Mouse (Mus musculus) Muller cell, postnatal 12 days (primary cell): ENCODE data around the gene Pwp1.
"Not testable (repeated sequence)": the region's sequence is repeated elsewhere in the genome, so short reads cannot be mapped to it uniquely, and the experiment has no call there.

ENCODE experiments used
- DNase-seq: peaks from one replicate; pipeline ENCODE4 v3.0.0-alpha.2; 2015; ENCODE audit errors: inconsistent ontology term

Pwp1 gene

DNA sequence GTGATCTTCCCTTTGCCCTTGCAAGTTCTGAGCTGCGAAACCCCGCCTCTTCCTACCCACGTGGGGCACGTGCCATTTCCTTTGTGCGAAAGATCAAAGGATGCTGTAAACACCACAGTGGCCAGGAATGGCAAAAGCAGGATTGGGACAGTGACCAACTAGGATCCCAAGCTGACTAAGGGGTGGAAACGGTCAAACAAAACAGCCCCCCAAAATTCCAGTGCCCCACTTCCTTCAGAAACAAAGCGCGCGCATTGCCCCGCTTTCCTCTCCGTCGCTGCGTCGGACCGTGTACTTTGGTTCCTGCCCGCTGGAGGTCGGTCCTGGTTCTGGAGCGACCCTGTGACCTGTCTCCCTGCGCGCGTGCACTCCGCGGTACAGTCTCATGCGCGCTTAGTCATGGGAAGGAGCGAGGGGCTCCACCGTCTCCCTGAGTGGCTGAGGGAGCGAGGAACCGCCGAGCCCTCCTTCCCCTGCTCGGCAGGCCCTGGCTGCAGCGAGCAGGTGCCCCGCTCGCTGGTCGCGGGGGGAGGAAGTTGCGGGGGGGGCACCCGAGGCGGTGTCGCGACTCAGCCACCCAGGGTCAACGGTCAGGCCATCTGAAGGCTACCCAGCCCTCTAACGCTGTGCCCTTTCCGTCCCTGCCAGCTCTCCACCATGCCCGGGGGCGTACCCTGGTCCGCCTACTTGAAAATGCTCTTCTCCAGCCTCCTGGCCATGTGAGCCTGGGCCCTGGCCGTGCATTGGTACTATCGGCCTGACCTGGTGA lies at the start of gene Pwp1:
Gene Pwp1, plus strand, starts transcription at position 410 of the 769 bp plus-strand sequence.
- peak; percentile 33 for DNase-seq

DNA sequence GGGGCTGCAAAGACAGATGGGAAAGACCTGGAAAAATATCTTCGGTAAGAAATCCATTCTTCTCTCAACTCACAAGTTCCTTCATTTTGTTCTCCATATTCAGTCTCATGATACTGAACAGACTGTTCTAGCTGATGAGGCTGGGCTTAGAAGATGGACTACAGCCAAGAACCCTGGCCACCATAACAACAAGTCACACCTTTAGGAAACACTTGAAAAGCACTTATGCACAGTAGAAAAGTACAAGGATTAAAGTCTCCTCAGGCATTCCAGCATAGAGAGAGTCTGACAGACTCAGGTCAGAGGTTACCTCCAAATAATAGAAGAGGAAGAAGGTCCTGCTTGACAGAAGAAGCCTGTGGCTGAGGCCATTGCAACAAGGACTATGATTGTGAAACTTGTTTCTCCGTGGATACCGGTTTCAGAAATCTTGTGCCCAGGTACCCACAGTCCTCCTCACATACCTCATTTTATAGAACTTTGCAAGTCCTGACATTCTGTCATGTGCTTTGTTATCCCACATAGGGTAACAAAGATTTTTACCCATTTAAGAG lies 7.1 kb upstream of the Pwp1 start:
- DNase-seq: not testable (repeated sequence)

DNA sequence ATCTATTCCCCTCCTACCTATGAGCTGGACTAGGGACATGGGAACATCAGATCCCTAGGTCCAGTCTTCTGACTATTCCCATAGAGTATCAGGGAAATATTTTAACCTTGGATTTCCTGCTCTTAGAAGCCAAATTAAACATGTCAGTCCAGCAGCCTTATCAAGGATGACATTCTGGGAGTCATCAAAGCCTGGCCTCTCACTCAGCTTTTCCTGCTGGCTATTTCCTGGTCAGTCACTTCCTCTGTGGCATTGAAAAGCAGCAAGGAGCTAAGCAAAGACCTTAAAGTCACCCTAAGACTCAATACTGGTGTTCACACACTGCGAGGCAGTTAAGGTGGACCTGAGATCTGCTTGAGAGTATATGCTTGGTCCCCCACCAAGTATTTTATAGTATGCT lies 5.5 kb upstream of the Pwp1 start:
- DNase-seq: not testable (repeated sequence)

DNA sequence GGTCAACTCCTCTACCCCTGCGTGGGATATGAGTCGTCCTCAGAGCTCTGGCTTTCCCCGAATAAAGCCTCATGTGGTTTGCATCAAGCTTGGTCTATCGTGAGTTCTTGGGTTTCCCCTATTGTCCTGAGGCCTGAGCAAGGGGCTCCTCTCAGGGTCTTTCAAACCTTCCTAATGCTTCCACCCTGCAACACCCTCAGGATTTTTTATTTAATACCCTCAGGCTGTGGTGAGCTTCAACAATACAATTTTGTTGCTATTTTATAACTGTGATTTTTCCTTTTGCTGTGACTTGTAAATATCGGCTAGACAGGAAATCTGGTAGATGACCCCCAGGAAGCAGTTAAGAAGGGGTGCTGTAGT lies 591 bp upstream of the Pwp1 start:
- DNase-seq: not testable (repeated sequence)

DNA sequence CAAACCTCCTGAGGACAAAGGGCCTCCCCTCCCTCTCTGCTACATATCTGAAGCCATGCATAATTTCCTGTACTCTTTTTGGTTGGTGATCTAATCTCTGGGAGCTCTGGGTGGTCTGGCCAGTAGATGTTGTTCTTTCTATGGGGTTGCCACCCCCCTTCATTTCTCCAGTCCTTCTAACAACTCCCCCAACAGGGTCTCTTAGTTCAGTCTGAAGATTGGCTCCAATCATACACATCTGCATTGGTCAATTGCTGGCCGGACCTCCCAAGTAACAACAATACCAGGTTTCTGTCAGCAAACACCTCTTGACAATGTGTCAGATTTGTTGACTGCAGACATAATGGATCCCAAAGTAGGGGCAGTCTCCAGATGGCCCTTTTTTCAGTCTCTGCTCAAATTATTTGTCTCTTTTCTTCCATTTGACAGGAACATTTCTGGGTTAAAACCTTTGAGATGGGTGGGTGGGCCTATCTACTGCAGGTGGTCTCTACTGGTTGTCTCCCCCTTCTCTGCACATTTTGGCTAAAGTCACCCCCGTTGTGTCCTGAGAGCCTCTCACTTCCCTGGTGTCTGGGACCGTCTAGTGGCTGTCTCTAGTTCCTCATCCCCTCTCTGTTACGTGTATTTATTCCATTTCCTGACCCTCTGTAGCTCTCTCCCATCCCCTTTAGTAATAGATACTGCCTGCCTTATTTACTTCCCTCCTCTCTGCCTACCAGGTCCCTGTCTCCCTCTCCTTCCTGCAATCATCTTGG lies 17.0 kb downstream of the Pwp1 start:
- DNase-seq: no peak

DNA sequence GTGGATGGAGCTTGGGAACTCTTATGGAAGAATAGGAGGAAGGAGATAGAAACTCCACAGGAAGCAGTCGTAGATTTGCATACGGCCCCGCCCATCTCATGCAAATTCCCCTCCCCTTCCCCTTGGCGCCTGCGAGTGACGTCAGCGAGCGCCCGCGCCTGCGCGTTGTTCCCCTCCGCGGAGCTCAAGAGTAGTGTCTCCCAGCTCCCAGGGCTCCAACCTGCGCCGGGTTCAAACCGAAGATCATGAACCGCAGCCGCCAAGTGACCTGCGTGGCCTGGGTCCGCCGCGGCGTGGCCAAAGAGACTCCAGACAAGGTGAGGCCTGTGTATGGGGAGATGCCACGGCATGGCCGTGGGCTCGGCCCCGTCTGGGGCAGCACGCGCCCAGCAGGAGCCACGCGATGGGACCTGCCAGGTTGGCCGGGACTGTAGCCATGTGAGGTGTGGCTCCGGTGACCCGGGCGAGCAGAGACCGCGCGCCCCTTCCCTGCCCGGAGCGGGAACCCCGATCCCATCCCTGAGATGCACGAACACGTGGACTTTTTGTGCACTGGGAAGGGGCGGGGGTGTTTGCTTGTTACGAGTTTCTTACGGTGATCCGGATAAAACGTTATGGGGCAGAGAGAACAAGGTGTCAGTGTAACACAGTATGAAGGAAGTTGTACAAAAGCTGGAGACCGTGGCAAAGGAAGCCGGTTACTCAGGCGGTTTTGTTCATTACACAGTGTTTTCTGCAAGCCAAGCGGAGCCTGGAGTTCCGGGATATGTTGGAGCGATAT lies 42.6 kb downstream of the Pwp1 start:
- peak; percentile 95 for DNase-seq

DNA sequence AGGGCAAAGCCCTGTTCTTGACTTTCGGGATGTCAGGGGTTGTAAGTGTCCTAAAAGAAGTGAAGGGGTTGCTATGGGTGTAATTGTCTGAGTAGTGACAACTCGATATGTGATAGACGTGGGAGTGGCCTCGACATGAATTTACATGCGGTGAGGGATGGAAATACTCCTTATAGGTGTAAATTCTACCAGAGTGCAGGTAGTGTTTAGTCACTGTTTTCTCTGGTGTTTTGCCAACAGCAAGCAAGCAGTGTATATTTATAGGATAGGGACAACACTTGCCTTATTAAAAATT lies 43.1 kb downstream of the Pwp1 start:
- DNase-seq: no peak

DNA sequence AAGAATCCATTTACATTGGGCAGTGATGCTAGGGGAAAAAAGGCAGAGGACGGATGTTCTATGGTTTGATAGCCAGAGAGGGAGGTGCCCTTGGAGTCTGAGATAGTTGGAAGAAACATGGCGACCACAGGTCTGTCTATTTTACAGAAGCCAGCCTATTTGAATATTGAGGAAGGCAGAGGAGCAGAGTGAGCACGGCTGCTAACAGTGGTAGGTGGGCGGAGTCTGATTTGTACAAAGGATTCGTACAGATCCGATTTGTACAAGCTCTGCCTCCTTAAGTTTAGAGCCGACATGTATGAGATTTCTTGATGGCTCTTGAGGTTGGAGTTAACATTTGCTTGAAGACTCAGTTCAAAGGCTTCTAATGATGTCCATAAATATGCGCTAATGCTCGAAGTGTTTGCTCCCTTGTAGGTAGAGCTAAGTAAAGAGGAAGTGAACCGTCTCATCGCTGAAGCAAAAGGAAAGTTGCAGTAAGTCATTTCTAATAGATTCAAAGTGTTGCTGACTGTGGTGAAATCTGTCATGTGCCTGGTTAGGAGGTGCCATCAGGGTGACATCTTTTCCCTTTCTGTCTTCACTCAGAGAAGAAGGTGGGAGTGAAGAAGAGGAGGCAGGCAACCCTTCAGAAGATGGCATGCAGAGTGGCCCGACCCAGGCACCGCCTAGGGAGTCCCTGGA lies 44.7 kb downstream of the Pwp1 start:
- no peak for DNase-seq

DNA sequence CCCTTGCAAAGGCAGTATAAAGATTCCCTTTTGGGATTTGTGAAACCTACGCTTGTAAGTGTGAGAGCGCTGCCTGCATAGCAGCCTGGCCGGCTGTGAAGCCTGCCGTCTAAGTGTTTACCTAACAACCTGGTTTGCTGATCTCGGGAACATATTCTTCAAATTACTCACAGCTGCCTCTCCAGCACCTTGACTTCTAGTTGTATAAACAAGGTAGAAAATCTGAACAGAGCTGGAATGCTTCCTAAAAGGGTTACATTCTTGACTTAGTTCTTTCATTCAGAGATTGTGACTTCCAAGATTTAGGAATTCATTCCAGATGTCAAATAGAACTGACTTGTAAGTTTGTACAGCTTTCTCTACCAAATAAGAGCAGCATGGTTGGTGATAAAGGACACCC lies 46.5 kb downstream of the Pwp1 start:
- DNase-seq: no peak

DNA sequence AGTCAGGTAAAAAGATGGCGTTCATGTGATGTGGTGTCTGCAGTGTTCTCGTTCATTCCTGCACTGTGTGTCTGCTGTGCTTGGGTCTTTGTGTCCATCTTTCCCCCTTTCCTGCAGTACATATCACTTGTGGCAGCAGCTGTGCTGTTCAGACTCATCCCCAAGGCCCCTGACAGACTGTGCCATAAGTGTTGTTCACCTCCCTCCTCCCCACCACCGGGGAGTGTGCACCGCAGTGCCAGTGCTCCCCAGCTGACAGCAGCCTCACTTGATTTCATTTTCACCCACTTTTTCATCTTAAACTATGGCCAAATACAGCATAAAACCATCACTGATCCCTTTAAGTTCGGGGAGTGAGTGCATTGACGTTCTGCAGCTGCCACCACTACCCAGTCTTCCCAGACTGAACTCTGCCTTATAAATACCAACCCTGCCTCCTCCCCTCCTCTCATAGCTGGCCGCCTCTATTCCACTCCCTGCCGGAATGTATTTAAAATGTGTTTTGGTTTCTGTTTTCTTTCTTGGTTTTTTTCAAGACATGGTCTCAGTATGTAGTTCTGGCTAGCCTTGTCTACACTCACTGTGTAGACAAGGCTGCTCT lies 50.7 kb downstream of the Pwp1 start:
- no peak for DNase-seq

DNA sequence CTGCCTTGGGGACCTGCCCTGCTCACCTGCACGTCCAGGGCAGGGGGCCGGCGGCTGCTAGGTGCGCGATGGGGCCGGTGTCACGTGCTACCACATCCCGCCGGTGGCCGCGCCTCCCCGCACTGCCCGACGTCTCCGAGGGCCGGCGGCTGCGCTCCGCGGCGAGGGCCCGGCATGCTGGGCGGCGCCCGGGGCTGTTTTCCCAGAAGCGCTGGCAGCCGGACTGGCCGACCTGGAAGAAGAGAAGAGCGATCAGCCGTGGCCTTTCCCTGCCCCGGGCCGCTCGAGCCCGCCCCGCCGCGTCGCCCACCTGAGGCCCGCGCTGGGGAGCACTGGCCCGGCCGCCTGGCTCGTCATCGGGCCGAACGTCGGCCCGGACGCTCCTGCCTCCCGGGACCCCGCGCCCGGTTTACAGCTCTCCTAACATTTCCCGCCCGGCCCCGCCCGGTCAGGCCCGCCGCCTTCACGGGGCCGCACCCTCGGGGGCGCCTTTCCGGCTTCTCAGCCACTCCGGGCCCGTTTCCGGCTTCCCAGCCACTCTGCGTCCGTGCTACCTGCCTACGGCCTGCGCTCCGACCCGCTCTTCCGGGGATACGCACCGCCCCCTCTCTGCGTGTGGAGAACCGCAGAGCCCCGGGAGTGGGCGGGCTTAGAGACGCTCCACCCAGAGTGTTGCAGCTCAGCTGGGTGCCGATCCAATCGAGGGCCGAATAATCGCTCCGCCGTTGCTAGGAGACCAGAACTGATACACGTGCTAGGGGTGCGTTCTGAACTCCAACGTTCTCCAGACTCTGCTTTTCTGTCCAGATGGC lies 87.4 kb downstream of the Pwp1 start, which contains the start of gene Prdm4:
Gene Prdm4, minus strand, starts transcription at position 645 of the 812 bp plus-strand sequence.
- DNase-seq: peak; percentile 99

DNA sequence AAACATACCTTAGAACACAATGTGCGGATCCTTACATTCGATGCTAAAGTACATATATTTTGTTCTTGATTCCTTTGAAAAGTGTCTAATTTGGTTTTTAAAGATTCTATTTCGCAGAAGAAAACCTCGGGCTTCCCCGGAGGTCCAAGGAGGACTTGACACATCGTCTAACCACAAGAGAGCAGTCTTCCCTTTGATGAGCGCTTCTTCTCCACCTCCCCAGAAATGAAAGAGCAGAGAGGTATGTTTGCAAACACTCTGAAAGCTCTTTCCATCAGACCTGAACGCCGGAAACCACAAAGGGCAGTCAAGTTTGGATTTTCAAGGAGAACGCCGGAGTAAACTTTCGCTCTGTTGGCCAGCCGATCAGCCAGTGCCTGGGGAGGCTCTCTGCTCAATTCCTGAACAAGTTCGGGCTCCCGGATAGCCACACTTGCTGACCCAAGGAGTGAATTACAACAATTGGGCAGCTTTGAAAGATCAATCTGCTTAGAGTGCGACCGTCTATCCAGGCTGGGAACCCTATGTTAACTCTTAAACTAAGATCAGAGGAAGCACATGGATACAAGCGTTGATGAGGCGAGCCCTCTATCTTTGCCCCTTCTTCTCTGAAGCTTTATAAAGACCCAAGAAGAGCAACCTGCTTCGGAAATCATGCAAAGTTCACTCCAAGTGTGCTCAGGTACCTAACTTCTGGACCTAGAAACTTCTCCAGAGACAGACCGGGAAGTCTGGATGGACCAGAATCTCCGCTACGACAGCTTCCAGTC lies 98.6 kb downstream of the Pwp1 start, which contains the start of gene Ascl4:
Gene Ascl4, plus strand, starts transcription at position 6 of the 770 bp plus-strand sequence.
- DNase-seq: peak; percentile 39

DNA sequence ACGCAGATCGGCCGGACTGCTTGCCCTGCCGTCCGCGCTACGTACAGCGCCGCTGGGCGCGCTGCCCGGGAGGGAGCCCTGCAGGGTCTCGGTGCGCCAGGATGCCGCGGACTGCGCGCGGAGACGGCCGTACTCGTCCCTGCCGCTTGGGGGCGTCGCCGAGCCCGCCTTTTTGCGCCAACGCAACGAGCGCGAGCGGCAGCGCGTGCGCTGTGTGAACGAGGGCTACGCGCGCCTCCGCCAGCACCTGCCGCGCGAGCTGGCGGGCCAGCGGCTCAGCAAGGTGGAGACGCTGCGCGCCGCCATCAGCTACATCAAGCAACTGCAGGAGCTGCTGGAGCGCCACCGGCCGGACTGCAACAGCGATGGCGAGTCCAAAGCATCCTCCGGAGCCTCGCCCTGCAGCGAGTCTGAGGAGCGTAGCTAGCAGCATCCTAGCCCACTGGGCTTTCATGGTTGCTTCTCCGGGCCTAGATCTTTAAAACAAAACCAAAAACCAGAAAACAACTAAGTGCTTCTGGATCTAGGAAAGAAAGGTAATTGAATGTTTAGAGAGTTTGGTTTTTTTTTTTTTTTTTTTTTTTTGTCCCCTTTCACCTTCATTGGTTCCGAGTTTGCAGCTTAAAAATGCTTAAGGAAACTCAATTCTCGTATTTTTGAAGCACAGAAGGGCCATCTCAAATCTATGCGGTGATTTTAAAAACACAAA lies 99.4 kb downstream of the Pwp1 start:
- peak; percentile 74 for DNase-seq

DNA sequence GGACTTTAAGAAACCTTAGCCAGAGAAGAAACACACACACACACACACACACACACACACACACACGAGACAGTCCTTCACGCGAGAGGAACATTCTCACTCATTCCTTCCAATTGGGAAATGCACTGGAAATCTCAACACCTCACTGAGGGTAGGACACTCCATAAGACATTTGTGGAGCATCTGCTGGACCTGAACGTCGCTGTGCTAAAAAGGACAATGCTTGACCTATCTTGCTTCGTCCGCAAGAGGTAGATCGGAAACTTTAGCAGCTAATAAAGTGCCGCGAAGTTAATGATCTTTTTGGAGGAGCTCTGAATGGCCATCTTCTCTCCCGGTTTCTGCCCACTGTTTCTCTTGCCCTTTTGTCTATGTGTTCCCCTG lies 99.9 kb downstream of the Pwp1 start:
- no peak for DNase-seq

DNA sequence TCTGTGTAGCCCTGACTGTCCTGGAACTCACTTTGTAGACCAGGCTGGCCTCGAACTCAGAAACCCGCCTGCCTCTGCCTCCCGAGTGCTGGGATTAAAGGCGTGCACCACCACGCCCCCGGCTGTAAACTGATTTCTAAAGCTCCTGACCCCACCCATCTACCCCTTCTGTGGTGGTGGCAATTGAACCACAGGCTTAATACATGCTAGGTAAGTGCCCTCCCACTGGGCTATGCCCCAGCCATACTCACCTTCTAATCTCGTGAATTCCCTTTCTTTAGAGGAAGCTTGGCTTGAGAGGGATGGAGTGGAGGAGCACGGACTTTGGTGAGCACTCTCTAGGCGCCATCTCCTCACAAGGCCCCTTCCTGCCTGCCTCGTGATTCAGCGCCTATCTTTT lies 100.7 kb downstream of the Pwp1 start:
- no peak for DNase-seq

DNA sequence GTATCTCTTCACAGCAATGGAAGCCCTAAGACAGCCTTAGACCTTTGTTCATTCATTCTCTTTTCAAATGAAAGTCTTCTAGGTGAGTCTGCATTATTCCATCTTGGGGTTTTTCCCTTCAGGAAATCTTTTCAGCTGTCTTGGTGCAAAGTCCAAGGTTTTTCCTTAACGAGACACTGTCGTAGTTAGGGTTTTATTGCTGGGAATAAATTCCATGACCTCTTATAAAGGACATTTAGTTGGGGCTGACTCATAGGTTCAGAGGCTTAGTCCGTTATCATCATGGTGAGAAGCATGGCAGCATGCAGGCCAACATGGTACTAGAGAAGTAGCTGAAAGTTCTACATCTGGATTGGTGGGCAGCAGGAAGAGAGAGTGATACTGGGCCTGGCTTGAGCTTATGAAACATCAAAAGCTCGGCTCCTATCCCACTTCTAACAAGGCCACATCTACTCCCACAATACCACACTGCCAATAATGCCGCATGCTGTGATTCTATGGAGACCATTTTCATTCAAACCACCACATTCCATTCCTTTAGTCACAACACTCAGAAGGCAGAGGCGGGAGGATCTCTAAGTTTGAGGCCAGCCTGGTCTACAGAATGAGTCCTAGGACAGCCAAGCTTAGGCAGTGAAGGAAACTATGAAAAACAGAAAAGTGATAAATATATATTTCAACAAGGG lies 107.1 kb downstream of the Pwp1 start:
- DNase-seq: no peak
